Mouse (Mus musculus): ENCODE data around the gene Cab39l.
"Not testable (repeated sequence)": the region's sequence is repeated elsewhere in the genome, so short reads cannot be mapped to it uniquely, and the experiment has no call there.

The Cab39l gene

GRCm38 (mm10) chr14:59440558-59441471 lies at the start of gene Cab39l, which contains the start of gene Setdb2:
Gene Cab39l, plus strand, starts transcription at chr14:59440972.
Gene Setdb2, minus strand, starts transcription at chr14:59440884.
- peak; percentile 82 for DNase-seq (ENCODE audit: low read depth, low spot score)

- DNase-seq (ENCODE audit: low read depth, low spot score), result no peak
Observed at GRCm38 (mm10) chr14:59395281-59395680, 45.5 kb upstream of the Cab39l start, which contains the start of gene Phf11c. Gene Phf11c, minus strand, starts transcription at chr14:59395381.

- DNase-seq (ENCODE audit: low read depth, low spot score), result no peak
Observed at GRCm38 (mm10) chr14:59396999-59397398, 43.8 kb upstream of the Cab39l start.

- DNase-seq (ENCODE audit: low read depth, low spot score), result not testable (repeated sequence)
Observed at GRCm38 (mm10) chr14:59414979-59415378, 25.8 kb upstream of the Cab39l start.

- DNase-seq (ENCODE audit: low read depth, low spot score), result no peak
Observed at GRCm38 (mm10) chr14:59418171-59418570, 22.6 kb upstream of the Cab39l start.

- DNase-seq (ENCODE audit: low read depth, low spot score), result no peak
Observed at GRCm38 (mm10) chr14:59422912-59423663, 17.7 kb upstream of the Cab39l start.

GRCm38 (mm10) chr14:59430556-59430955 lies 10.2 kb upstream of the Cab39l start:
- DNase-seq (ENCODE audit: low read depth, low spot score), result no peak

GRCm38 (mm10) chr14:59433902-59434301 lies 6.9 kb upstream of the Cab39l start:
- DNase-seq (ENCODE audit: low read depth, low spot score), result no peak

- no peak for DNase-seq (ENCODE audit: low read depth, low spot score)
Observed at GRCm38 (mm10) chr14:59435206-59435605, 5.6 kb upstream of the Cab39l start.

GRCm38 (mm10) chr14:59437398-59437797 lies 3.4 kb upstream of the Cab39l start:
- no peak for DNase-seq (ENCODE audit: low read depth, low spot score)

GRCm38 (mm10) chr14:59438505-59438904 lies 2.3 kb upstream of the Cab39l start:
- no peak for DNase-seq (ENCODE audit: low read depth, low spot score)

GRCm38 (mm10) chr14:59440039-59440438 lies 733 bp upstream of the Cab39l start:
- DNase-seq (ENCODE audit: low read depth, low spot score), result no peak

GRCm38 (mm10) chr14:59441472-59441805 lies 667 bp downstream of the Cab39l start:
- no peak for DNase-seq (ENCODE audit: low read depth, low spot score)

GRCm38 (mm10) chr14:59445421-59445820 lies 4.6 kb downstream of the Cab39l start:
- no peak for DNase-seq (ENCODE audit: low read depth, low spot score)

- no peak for DNase-seq (ENCODE audit: low read depth, low spot score)
Observed at GRCm38 (mm10) chr14:59447981-59448380, 7.2 kb downstream of the Cab39l start.

- no peak for DNase-seq (ENCODE audit: low read depth, low spot score)
Observed at GRCm38 (mm10) chr14:59466503-59466902, 25.7 kb downstream of the Cab39l start.

GRCm38 (mm10) chr14:59467798-59468197 lies 27.0 kb downstream of the Cab39l start:
- DNase-seq (ENCODE audit: low read depth, low spot score), result no peak

GRCm38 (mm10) chr14:59470781-59471180 lies 30.0 kb downstream of the Cab39l start:
- DNase-seq (ENCODE audit: low read depth, low spot score), result no peak

- DNase-seq (ENCODE audit: low read depth, low spot score), result no peak
Observed at GRCm38 (mm10) chr14:59478699-59479098, 37.9 kb downstream of the Cab39l start.

GRCm38 (mm10) chr14:59485247-59485810 lies 44.6 kb downstream of the Cab39l start:
- no peak for DNase-seq (ENCODE audit: low read depth, low spot score)

GRCm38 (mm10) chr14:59492376-59492775 lies 51.6 kb downstream of the Cab39l start:
- no peak for DNase-seq (ENCODE audit: low read depth, low spot score)

GRCm38 (mm10) chr14:59497928-59498327 lies 57.2 kb downstream of the Cab39l start:
- no peak for DNase-seq (ENCODE audit: low read depth, low spot score)

All from embryo, embryonic 11.5 days (tissue).